Mouse (Mus musculus) layer of hippocampus, postnatal 14 days (tissue): ENCODE measurements around the gene Tjp1. TPM values are rescaled to one million over a fixed set of nuclear protein-coding genes. Genes with fewer than 3 reads are reported as not detected.
A peak's percentile ranks its signal among the peaks of the same experiment; 100 is the strongest.

ENCODE experiments used
- DNase-seq, 2 experiments: peaks; one replicate each; pipeline ENCODE4 v3.0.0; 2021 to 2022; ENCODE audit warnings: low spot score in 2 of 2, mixed read lengths in 1 of 2
- total RNA-seq, 2 experiments: library from RNA; stranded (reverse); gene quantifications; 2 replicates each; pipeline ENCODE4 v1.2.3; 2021

Tjp1 gene
- total RNA-seq, 2 experiments from 2014 or later = 126 to 134 TPM

- DNase-seq = no peak
Observed at GRCm38 (mm10) chr7:65393704-65394452, 133.7 kb downstream of the Tjp1 start.

- DNase-seq = no peak
Observed at GRCm38 (mm10) chr7:65392986-65393385, 134.6 kb downstream of the Tjp1 start.

- no peak for DNase-seq
Observed at GRCm38 (mm10) chr7:65389539-65389938, 138.0 kb downstream of the Tjp1 start.

- DNase-seq = peak; percentile 23 to 29
Observed at GRCm38 (mm10) chr7:65388243-65389013, 139.2 kb downstream of the Tjp1 start.

GRCm38 (mm10) chr7:65387560-65388175 lies 139.9 kb downstream of the Tjp1 start:
- DNase-seq = no peak

- no peak for DNase-seq
Observed at GRCm38 (mm10) chr7:65384775-65385174, 142.8 kb downstream of the Tjp1 start.

- DNase-seq = no peak
Observed at GRCm38 (mm10) chr7:65382515-65383283, 144.9 kb downstream of the Tjp1 start.

GRCm38 (mm10) chr7:65381896-65382295 lies 145.7 kb downstream of the Tjp1 start:
- no peak for DNase-seq

GRCm38 (mm10) chr7:65380716-65381115 lies 146.9 kb downstream of the Tjp1 start:
- DNase-seq = no peak

- no peak for DNase-seq
Observed at GRCm38 (mm10) chr7:65378818-65379565, 148.6 kb downstream of the Tjp1 start.

GRCm38 (mm10) chr7:65377521-65377920 lies 150.1 kb downstream of the Tjp1 start:
- DNase-seq = no peak

- DNase-seq = no peak
Observed at GRCm38 (mm10) chr7:65375621-65376020, 152.0 kb downstream of the Tjp1 start.

GRCm38 (mm10) chr7:65375176-65375575 lies 152.4 kb downstream of the Tjp1 start:
- no peak for DNase-seq

- DNase-seq = no peak
Observed at GRCm38 (mm10) chr7:65373336-65373735, 154.2 kb downstream of the Tjp1 start.

- no peak for DNase-seq
Observed at GRCm38 (mm10) chr7:65371765-65372164, 155.8 kb downstream of the Tjp1 start.

- peak; percentile 88 to 89 for DNase-seq
Observed at GRCm38 (mm10) chr7:65370787-65371616, 156.6 kb downstream of the Tjp1 start.

GRCm38 (mm10) chr7:65370381-65370786 lies 157.2 kb downstream of the Tjp1 start:
- no peak for DNase-seq

- DNase-seq = no peak
Observed at GRCm38 (mm10) chr7:65369101-65369500, 158.5 kb downstream of the Tjp1 start.

- no peak for DNase-seq
Observed at GRCm38 (mm10) chr7:65367386-65368245, 160.0 kb downstream of the Tjp1 start.
